Mouse (Mus musculus) liver, postnatal 0 days (tissue): ENCODE results near the gene Lsm3.

Experiments used
- CTCF ChIP-seq: sonication (generic); IDR thresholded peaks from 2 replicates; pipeline ENCODE4 v1.5.1; 2016; ENCODE audit warnings: antibody characterized with exemption, low read depth
- EP300 ChIP-seq: IDR thresholded peaks from 2 replicates; pipeline ENCODE4 v1.6.1; 2016; ENCODE audit warnings: antibody characterized with exemption, low read depth, mild to moderate bottlenecking

DNA sequence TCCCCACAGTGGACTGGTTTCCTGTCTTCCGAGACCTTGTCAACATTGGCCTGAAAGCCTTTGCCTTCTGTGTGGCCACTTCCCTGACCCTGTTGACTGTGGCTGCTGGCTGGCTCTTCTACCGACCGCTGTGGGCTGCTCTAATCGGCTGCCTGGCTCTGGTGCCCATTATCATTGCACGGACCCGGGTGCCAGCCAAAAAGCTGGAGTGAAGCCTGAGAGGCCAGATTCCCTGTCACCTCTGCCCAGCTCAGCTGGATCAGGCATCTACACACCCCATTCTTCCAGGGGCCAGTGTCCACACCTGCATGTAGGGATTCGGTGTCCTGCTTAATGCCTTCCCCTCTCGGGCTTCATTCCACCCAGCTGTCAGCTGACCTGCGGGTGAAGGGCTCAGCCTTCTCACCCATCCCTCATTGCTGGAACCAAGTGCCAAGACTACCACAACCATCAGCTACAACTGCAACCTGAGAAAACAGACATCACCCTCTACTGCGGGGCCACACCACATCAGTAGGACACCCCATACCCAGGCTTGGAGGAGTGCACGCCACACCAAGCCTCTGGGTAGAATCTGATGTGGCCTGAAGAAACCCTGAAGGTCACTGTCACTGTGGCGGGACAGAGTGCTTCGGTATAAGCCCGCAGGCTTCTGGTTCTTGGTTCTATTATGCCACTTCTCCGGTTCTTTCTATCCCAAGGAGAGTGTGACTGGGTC, 28.8 kb upstream of the Lsm3 start:
- TF ChIP-seq CTCF = no peak
- no peak for TF ChIP-seq EP300
